Mouse (Mus musculus): ENCODE data around the gene Xrn2. TPM values are rescaled to one million over a fixed set of nuclear protein-coding genes. Genes with fewer than 3 reads are reported as not detected.

Gene Xrn2
- total RNA-seq, 2 experiments from 2014 or later: 41.6 to 58.6 TPM

DNA sequence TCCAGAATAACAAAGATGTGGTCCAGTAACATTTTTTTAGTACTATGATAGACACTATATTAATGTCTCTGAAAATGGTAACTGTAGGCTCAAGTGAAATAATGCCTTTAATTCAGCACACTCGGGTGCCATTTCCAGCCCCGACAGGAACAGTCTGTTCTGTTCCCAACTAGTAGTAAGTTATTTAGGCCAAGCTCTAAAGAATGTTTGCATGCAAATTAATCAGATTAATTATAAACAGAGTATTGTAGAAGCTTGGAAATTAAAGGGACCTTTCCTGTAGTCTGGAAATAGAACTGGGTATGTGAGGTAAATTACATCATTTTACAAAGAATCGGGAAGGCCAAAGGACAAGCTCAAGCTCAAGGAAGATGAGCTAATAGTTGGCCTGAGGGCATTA lies 34.3 kb downstream of the Xrn2 start:
- no peak for DNase-seq (ENCODE audit: extremely low spot score in 1 of 2, low spot score in 1 of 2)

DNA sequence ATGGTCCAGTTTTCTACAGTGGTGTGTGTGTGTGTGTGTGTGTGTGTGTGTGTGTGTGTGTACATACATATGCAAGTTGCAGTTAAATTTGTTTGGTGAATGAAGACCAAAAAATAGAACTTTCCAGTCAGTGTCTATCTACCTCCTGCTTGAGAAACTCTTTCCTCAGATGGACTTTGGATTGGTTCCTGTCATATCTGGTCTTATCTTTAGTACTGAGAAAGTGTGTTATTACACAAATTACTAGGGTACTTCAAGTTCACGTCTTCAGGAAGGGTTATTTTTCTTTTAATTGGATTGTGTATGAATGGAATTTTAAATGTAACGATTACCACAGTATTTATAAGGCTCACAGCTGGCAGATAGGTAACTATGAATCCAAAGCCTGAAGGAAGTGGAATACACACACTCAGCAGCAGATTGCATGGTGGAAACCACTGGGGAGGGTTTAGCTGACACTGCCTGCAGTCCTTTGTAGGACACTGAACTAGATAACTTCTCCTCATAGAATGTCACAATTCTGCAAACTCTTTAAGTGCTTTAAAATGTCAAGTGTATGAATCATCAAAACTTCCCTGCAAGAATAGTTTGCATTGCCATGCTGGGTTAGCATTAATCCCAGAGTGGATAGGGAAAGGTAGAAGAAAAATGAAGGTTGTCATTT lies 40.6 kb downstream of the Xrn2 start:
- no peak for DNase-seq (ENCODE audit: extremely low spot score in 1 of 2, low spot score in 1 of 2)

DNA sequence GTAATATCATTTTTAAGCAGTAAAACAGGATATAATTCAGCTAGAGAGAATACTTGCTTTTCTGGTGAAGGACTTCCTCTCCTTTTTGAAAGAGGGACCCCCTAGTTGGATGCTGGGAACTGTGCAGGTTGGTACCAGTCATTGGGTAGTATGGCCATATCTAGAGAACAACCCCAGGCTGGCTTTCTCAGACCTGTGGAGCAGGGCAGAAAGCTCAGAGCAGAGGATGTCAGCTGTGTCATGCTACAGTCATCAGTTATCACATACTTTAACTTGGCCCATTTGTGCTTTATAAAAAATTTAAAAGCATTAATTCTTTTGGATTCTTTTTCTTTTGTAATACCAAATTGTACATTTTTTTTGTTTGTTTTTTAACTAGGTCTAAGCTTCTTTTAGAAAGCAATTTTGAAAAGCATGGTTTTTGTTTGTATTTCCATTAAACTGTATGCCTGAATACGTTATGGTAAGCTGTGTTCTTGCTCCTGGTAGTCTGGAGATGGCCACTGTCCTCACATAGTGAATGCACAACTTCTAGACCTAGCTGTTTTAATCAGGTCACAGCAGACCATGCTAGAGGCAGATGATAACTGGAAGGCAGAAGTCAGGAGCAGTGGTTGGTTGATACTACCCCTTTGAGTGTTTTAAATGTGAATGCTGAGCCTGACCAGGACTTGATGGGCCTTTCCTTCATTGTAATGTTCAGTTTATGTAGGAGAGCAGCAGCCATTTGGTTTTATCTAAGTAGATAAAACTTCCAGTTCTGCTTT lies 54.9 kb downstream of the Xrn2 start:
- DNase-seq (ENCODE audit: extremely low spot score in 1 of 2, low spot score in 1 of 2): no peak

DNA sequence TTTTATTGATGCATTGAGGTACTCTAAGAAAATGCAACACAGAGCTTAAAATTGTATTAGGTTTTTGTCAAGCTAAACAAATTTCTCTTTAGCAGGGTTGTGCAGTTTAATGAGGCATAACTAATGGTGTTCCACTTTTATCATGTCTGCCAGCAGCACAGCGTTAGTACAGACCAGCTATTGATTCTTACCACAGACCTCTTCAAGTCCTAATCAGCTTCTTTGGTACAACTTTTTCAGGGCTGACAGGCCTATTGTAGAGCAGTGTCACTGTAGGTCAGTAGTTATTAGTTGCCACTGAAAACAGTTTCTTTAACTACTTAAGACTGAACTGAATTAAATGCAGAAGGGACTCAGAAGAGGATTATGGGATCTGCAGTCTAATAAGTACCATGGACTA lies 56.3 kb downstream of the Xrn2 start:
- no peak for DNase-seq (ENCODE audit: extremely low spot score in 1 of 2, low spot score in 1 of 2)

DNA sequence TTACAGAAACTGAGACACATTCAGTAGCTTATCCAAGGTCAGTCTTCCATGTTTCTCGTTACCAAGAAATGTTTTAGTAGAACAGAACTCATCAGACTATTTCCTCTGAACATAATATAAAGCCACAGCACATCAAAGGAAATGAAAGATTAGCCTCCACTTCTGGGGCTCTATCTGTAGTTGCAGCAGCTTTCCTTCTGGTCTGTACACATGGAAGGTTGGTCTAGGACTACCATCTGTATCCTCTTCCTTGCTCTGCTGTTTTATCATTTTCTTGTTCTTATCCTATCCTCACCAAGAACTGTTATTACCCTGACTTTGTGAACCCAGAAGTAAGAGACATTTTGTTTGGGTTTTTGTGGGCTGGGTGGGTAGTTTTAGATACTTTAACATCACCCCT lies 57.5 kb downstream of the Xrn2 start:
- no peak for DNase-seq (ENCODE audit: extremely low spot score in 1 of 2, low spot score in 1 of 2)

DNA sequence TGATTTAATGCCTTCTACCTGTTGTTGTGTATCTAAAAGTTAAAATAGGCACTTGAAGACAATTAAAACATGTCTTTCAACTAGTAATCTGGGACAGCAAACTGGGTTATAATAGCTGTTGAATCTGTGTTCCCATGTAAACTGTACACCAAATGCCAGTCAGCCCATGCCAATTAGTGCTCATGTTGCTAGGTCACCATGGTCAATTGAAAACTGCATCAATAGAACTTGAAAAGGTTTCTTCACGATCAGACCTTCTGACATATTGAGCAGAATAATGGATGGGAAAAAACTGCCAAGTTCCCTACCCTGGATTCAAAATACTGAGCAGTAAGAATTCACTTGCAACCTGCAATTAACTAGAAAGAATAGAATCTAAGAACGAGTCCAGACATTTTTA lies 61.2 kb downstream of the Xrn2 start:
- no peak for DNase-seq (ENCODE audit: extremely low spot score in 1 of 2, low spot score in 1 of 2)

DNA sequence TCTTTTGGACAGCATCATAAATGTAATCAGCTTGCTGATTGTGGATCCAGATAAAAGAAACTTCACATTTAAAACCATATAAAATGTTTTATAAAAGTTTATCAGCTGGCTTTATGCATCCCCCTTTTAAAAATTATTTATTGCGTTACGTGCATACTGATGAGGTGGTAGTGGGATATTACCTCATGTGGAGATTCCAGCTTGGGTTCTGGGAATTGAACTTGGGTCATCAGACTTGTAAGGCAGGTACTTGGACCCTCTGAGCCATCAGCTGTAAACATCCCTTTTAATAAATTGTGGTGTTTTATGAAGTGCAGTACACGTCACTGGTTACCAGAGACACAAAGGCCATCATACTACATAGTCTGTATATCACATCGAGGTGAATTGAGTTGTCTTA lies 61.6 kb downstream of the Xrn2 start:
- DNase-seq (ENCODE audit: extremely low spot score in 1 of 2, low spot score in 1 of 2): no peak

DNA sequence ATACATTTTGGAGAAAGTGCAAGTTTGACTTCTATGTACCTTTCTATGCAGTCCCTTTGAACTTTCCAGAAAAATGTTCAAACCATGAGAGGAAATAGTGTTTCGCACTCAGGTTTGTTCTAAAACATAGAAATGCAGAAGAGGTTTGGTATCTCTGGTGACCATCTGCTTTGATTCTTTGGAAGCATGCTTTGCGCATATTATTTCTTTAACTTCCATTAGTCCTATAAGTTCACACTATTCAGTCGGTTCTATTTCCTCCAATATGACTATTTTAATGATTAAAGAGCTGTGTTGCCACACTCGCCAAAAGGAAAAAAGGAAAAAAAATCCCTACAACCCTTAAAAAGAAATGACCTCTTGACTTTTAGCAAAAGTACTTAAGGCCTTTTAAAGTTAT lies 69.6 kb downstream of the Xrn2 start:
- no peak for DNase-seq (ENCODE audit: extremely low spot score in 1 of 2, low spot score in 1 of 2)

DNA sequence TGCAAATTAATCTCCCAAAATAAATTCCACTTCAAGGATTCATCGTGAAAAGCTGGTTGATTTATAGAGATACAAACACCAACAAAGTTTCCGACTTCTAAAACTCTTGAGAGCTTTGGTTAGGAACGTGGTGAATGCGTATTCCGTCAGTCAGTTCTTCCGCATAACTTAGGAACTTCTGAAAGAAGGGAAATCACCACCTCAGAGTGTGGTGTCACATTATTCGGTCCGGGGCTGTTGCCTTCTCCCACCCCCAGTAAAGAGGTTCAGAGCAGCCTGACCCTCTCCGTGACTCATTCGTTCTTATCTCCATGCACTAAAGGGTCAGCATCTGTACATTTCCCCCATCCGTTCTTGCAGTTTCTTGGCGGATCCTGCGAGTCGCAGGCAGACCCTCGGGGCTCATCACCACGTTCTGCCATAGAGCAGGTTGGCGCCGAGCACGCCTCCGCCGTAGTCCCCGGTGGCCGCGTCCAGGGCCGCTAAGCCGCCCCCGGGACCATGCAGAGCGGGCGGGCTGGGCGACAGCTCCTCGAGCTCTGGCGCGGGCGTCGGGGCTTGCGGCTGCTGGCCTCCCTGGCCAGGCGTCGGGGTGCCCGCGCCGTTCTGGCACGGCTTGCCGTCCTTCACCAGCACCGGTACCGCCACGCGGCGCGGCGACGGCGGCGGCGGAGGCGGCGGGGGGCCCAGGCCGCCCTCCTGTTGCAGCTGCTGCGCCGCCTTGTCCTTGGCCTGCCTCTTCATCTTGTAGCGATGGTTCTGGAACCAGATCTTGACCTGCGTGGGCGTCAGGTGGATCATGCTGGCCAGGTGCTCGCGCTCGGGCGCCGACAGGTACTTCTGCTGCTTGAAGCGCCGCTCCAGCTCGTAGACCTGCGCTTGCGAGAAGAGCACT lies 70.9 kb downstream of the Xrn2 start:
- peak in 1 of 2 experiments; percentile 20 for DNase-seq (ENCODE audit: extremely low spot score in 1 of 2, low spot score in 1 of 2)

DNA sequence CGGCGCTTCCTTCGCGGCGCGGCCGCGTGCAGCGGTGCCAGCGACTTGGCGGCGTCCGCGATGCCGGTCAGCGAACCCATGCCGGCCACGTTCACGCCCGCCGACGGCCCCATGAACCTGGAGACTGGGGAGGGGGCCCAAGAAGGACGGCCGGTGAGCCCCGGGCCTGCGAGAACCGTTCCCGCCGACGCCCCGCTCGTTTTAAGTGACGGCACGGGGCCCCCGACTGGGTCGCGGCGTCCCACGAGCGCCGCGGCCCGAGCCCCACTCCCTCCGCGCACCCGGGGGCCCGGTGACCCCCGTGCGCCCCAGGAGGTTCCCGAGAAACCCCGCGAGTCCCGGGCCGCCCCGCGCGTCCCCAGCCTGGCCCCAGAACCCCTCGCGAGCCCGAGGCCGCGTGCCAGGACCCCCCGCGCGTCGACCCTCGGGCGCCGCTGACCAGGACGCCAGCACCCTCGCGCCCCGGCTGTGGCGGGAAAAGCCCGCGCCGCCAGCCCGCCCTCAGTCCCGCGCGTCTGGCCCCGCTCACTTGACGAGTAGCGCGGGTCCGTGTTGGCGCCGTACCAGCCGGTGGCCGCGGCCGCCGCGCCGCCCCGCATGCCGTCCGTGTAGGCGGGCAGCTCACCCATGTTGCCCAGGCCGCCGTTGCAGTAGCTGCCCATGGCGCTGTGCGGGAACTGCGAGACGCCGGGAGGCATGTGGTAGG lies 71.7 kb downstream of the Xrn2 start:
- no peak for DNase-seq (ENCODE audit: extremely low spot score in 1 of 2, low spot score in 1 of 2)

DNA sequence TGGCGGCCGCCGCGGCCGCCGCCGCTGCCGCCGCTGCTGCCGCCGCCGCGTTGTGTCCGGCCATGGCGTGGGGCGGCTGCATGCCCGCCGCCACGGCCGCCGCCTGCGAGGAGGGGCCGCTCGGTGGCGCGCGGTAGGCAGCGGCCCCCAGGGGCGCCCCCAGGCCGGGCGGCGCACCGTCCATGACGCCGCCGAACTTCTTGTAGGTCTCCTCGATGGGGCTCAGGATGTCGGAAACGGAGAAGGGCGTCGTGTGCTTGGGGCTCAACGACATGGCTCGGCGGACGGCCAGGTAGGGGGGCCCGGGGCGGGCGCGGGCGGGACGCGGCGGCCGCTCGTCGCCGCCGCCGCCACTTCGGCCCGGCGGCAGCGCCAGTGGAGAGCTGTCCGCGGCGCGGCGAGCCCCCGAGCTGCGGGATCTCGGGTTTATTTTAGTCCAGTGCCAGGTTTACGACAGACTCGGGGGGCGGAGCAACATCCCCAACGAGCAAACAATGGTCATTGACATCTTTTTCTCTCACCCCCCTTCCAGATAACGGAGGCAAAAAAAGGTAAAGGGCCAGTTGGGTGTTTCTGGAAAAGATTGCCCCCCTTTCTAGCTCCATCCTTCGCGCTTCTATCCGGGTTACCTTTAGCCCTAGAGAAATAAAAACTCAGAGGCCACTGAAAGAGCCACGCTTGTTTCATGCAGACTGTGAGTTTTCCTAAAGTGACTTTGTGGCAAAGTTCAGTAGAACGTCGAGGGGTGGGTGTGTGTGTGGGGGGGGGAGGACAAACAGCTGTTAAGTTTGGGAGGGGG lies 72.5 kb downstream of the Xrn2 start, which contains the start of gene Nkx2-4:
Gene Nkx2-4 (minus strand): TSS at position 374 of the 799 bp plus-strand sequence.
- DNase-seq (ENCODE audit: extremely low spot score in 1 of 2, low spot score in 1 of 2): no peak

DNA sequence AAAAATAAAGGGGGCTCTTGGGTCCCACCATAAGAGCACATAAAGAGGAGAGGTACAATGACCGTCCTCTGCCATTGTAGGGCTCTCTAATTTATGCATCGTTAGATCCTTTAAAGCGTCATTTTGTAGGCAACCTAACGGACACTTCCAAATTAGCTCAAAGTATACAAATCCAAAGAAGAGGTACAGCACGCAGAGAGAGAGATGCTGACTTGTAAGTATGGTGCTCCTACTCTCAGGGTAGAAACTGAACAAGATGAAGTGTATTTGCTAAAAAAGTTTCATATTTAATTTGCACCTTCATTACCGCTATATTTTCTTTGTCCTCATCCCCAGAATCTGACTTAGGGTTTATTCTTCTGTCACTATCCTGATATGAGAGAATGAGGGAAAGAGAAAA lies 73.1 kb downstream of the Xrn2 start:
- DNase-seq (ENCODE audit: extremely low spot score in 1 of 2, low spot score in 1 of 2): no peak

DNA sequence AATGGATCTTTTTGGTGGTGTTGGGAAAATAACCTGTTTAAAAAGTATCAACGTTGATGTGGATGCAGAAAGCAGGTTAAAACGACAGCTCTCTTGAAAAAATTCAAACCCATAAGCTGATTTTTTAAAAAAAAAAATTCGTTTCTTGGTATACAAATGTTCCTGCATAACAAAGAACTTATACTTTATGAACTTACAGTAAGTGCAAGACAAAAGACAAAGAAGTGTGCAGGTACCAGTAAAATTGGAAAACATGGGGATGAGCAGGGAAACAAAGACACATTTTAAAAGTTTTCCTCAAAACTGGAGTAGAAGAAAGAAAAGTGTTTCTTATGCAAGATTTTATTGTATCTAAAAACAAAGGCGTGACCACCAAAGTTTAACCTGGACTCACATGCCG lies 73.6 kb downstream of the Xrn2 start:
- no peak for DNase-seq (ENCODE audit: extremely low spot score in 1 of 2, low spot score in 1 of 2)

DNA sequence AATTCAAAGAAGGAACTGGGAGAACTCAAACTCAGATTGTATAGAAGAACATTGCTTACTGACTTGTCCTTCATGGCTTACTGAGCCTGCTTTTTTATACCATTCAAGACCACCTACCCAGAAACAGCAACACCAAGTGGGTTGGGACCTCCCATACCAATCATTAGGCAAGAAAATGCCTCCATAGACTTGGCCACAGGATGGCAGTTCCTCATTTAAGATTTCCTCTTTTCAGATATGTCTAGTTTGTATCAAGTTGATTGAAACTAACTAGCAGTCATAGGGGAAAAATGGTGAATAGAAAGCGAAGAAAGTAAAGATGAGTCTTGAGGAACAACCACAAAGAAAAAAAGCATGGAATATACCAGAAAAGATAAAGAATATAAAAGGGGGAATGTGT lies 106.9 kb downstream of the Xrn2 start:
- DNase-seq (ENCODE audit: extremely low spot score in 1 of 2, low spot score in 1 of 2): no peak

DNA sequence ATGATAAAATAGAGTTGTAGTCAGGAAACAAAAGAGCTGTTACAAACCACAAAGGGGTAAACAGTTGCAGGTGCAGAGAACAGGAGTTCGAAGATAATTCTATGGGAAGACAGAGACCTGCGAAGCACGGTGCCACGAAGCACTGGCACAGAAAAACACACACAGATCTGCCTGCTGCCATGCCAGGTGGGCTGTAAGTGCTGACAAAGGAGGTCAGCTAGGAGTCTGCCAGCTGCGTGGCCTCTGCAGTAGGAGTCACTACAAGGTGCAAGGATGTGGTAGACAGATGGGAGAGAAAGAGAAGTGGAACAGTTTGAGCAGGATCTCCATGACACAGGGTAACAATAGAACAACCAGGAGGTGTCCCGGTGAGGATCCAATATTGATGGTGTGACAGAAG lies 114.6 kb downstream of the Xrn2 start:
- DNase-seq (ENCODE audit: extremely low spot score in 1 of 2, low spot score in 1 of 2): no peak

Other genes starting within 250 kb of the Xrn2 start
- 10 to 100 TPM; 22.0 to 24.4 TPM for gene Kiz, start 157.1 kb upstream of the Xrn2 start, total RNA-seq (2021)
- gene Nkx2-4, start 72.4 kb downstream of the Xrn2 start, total RNA-seq (2021): not detected
- 1 to 10 TPM; 8.9 to 9.5 TPM for gene Nkx2-2, start 181.2 kb downstream of the Xrn2 start, total RNA-seq (2021)

Data from layer of hippocampus, postnatal 25 days (tissue).